Mouse (Mus musculus): ENCODE measurements at regions not wholly inside any gene's neighbourhood (a gene's known extent, or its start where the extent isn't known, plus 50 kb on each side); places are given as distances from the start of the nearest gene placed in this dataset.

DNA sequence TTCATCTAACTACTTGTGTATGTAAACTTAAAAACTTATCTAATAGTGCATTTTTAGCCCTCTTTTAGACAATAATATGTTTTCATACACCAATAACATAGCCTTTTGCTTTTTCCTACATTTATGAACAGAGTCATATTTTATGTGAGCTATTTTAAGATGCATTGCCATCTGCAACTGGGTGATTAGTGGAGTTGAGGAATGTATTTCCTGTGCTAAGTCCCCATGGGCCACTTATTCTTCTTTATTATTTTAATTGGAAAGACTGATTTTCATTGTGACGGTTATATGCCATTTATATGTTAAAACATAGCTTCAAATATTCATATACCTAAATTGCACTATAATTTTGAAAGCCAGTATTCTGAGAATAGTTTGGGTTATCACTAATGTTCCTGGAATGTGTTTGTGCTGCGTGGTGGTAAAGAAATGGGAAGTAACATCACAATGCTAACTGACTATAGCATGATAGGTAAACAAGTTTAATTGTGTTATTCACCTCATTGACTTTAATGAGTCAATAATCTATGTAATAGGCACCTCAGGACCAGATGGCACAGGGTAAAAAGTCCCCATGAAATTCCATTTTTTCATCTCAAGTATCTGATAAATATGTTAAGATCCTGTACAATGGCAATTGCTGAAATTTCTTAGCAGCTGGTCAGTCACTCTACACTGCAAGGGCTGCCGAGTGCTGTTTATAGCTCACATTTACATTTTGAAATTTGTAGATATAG is 1671.5 kb downstream of the Efnb2 start:
- TF ChIP-seq EP300 (IDR thresholded peaks at IDR 0.05) (no peak), CTCF (IDR thresholded peaks at IDR 0.05) (no peak)
